Mouse (Mus musculus): Measurements from ENCODE around the gene Dcun1d5.

GRCm38 (mm10) chr9:7159718-7160117, 24.6 kb upstream of the Dcun1d5 start:
- TF ChIP-seq CTCF (IDR thresholded peaks at IDR 0.05; ENCODE audit: borderline replicate concordance, control insufficient read depth, extremely low read depth, insufficient read depth, low read length, poor library complexity) = no peak
- no peak for TF ChIP-seq POLR2A (IDR thresholded peaks at IDR 0.05; ENCODE audit: control insufficient read depth, extremely low read depth, insufficient read depth, low read length, poor library complexity)
